Mouse (Mus musculus): ENCODE results near the gene Mrpl37. TPM values are rescaled to one million over a fixed set of nuclear protein-coding genes. Genes with fewer than 3 reads are reported as not detected.

Gene Mrpl37
- total RNA-seq, 1 experiment: 60.1 TPM

DNA sequence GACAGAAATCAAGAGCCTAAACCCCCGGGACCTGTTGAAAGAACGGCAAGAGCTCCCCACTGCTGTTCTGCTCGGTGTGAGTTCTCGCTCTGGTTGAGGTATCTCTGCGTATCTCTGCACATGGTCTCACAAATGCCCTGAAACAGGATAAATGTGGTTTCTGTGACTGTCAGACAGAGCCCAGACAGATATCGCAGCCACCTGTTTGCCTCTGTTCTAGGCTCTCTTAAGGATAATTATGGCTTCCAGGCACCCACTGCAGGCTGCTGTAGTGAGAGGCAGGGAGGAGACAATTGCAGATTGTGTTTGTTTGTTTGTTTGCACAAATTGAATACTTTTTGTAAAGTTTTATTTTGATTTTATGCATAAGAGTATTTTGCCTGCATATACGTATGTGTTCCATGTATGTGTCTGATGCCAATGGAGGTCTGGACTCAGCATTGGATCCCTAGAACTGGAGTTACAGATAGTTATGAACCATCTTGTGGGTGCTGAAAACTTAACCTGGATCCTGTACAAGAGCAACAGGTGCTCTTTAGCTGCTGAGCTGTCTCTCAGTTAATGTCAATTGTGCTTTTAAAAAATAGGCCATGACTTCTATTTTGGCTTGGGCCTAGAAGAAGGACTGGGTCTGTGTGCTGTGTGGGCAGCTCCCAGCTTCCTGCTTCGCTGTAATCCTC is 55.2 kb downstream of the Mrpl37 start:
- no peak overlapping the region for H3K4me3 ChIP-seq (ENCODE audit: insufficient read depth in 1 of 2, low read depth in 1 of 2, low read length in 2 of 2, poor library complexity in 1 of 2, severe bottlenecking in 1 of 2)
- H3K9me3 ChIP-seq (ENCODE audit: control insufficient read depth, insufficient read depth, low read depth, low read length): no peaks in the 10 kb centered on the region
- DNase-seq (ENCODE audit: low read depth, low spot score): no peak
- TF ChIP-seq CHD2 (IDR thresholded peaks at IDR 0.05; ENCODE audit: low read depth, low read length): no peak
- no peak overlapping the region for H3K9ac ChIP-seq (ENCODE audit: insufficient read depth, low read depth, low read length, poor library complexity, severe bottlenecking)
- no peak overlapping the region for H3K27ac ChIP-seq (ENCODE audit: insufficient read depth, low read depth, low read length, poor library complexity, severe bottlenecking)
- in situ Hi-C loops (cut with MboI; ENCODE audit: low sequenced_read_pairs in 2 of 2, unreplicated experiment in 2 of 2): no loop called here
- H3K36me3 ChIP-seq (ENCODE audit: control insufficient read depth, insufficient read depth, low read length, poor library complexity, severe bottlenecking): peaks cover 3% of the 10 kb centered on the region; the same call in 1 of the 2 replicates
- H3K4me1 ChIP-seq (ENCODE audit: control insufficient read depth in 2 of 2, insufficient read depth in 2 of 2, low read length in 2 of 2, poor library complexity in 1 of 2): no peaks in the 10 kb centered on the region

DNA sequence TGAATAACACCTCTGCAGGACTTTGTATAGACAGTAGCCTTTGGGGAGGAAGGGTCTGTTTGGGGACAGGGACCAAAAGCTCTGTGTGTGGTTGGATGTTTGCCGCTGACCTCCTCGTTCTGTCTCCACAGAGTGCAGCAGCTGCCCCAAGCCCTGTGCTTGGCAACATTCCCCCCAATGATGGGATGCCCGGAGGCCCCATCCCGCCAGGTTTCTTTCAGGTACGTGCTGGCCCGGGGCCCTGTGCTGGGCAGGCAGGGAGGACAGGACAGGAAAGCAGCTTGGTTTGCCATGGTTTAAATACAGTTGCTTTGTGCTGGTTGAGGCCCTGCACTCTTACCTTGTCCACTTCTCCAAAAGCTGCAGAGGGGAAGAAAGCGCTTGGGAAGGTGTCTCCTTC is 57.1 kb downstream of the Mrpl37 start:
- Histone ChIP-seq H3K27ac (ENCODE audit: insufficient read depth, low read depth, low read length, poor library complexity, severe bottlenecking) (no peak overlapping the region), H3K4me1 (ENCODE audit: control insufficient read depth in 2 of 2, insufficient read depth in 2 of 2, low read length in 2 of 2, poor library complexity in 1 of 2) (no peaks in the 10 kb centered on the region), H3K9ac (ENCODE audit: insufficient read depth, low read depth, low read length, poor library complexity, severe bottlenecking) (no peak overlapping the region), H3K36me3 (ENCODE audit: control insufficient read depth, insufficient read depth, low read length, poor library complexity, severe bottlenecking) (peaks cover 3% of the 10 kb centered on the region; the same call in 1 of the 2 replicates), H3K9me3 (ENCODE audit: control insufficient read depth, insufficient read depth, low read depth, low read length) (no peaks in the 10 kb centered on the region), H3K4me3 (ENCODE audit: insufficient read depth in 1 of 2, low read depth in 1 of 2, low read length in 2 of 2, poor library complexity in 1 of 2, severe bottlenecking in 1 of 2) (no peak overlapping the region)
- no peak for DNase-seq (ENCODE audit: low read depth, low spot score)
- in situ Hi-C loops (cut with MboI; ENCODE audit: low sequenced_read_pairs in 2 of 2, unreplicated experiment in 2 of 2): no loop called here
- TF ChIP-seq HCFC1 (IDR thresholded peaks at IDR 0.05; ENCODE audit: borderline replicate concordance, insufficient read depth, low read length) (no peak), ZC3H11A (IDR thresholded peaks at IDR 0.05; ENCODE audit: borderline replicate concordance, low read depth, low read length) (no peak), MAFK (IDR thresholded peaks at IDR 0.05; ENCODE audit: insufficient read depth, low read depth, low read length) (no peak), ZNF384 (IDR thresholded peaks at IDR 0.05; ENCODE audit: low read depth, low read length) (no peak), CHD2 (IDR thresholded peaks at IDR 0.05; ENCODE audit: low read depth, low read length) (no peak)

DNA sequence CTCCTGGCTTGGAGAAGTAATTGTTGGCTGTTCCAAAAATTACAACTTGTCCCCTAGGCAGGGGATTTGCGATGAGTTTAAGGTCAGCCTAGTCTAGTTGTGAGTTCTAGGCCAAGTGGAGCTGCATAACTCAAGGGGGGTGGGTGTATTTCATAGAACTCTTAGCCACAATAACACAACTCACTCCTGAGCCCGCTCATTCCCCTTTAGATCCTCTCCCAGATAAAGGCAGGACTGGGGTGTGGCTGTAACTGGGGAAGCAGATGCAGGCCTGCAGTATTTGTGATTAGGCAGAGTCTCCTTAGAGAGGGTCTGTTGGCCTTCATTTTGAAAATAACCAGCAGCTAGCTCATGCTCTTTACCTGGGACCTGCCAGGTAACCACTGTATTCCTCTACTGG is 58.5 kb downstream of the Mrpl37 start:
- no peak overlapping the region for H3K27ac ChIP-seq (ENCODE audit: insufficient read depth, low read depth, low read length, poor library complexity, severe bottlenecking)
- H3K9me3 ChIP-seq (ENCODE audit: control insufficient read depth, insufficient read depth, low read depth, low read length): no peaks in the 10 kb centered on the region
- no peak for DNase-seq (ENCODE audit: low read depth, low spot score)
- in situ Hi-C loops (cut with MboI; ENCODE audit: low sequenced_read_pairs in 2 of 2, unreplicated experiment in 2 of 2): no loop called here
- no peak overlapping the region for H3K4me3 ChIP-seq (ENCODE audit: insufficient read depth in 1 of 2, low read depth in 1 of 2, low read length in 2 of 2, poor library complexity in 1 of 2, severe bottlenecking in 1 of 2)
- H3K4me1 ChIP-seq (ENCODE audit: control insufficient read depth in 2 of 2, insufficient read depth in 2 of 2, low read length in 2 of 2, poor library complexity in 1 of 2): no peaks in the 10 kb centered on the region
- no peak overlapping the region for H3K9ac ChIP-seq (ENCODE audit: insufficient read depth, low read depth, low read length, poor library complexity, severe bottlenecking)
- peaks cover 3% of the 10 kb centered on the region; the same call in 1 of the 2 replicates for H3K36me3 ChIP-seq (ENCODE audit: control insufficient read depth, insufficient read depth, low read length, poor library complexity, severe bottlenecking)
- TF ChIP-seq CHD2 (IDR thresholded peaks at IDR 0.05; ENCODE audit: low read depth, low read length) (no peak), MAFK (IDR thresholded peaks at IDR 0.05; ENCODE audit: insufficient read depth, low read depth, low read length) (no peak), ZNF384 (IDR thresholded peaks at IDR 0.05; ENCODE audit: low read depth, low read length) (no peak), HCFC1 (IDR thresholded peaks at IDR 0.05; ENCODE audit: borderline replicate concordance, insufficient read depth, low read length) (no peak), ZC3H11A (IDR thresholded peaks at IDR 0.05; ENCODE audit: borderline replicate concordance, low read depth, low read length) (no peak)

DNA sequence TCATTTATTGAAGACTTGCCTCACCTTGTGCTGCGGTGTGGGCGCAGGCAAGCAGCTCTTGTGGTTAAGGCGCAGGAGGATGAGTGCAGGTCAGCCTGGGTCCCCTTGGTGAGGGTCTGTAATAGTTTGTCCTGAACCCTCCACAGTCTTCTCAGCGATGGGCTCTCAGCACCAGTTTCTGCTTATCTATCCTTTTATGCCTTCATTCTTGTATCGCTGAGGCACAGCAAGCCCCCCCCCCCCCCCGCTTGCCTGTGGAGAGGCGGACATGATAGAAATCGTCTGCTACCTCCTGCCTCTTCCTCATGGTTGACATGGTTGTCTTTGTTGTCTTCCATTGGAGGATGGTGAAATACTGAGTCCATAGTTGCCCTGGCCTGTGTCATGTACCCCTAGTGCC is 59.3 kb downstream of the Mrpl37 start:
- peaks cover 3% of the 10 kb centered on the region; the same call in 1 of the 2 replicates for H3K36me3 ChIP-seq (ENCODE audit: control insufficient read depth, insufficient read depth, low read length, poor library complexity, severe bottlenecking)

More for the DNA sequence above, 59.3 kb downstream of the Mrpl37 start:
- Histone ChIP-seq H3K4me1 (ENCODE audit: control insufficient read depth in 2 of 2, insufficient read depth in 2 of 2, low read length in 2 of 2, poor library complexity in 1 of 2) (no peaks in the 10 kb centered on the region), H3K27ac (ENCODE audit: insufficient read depth, low read depth, low read length, poor library complexity, severe bottlenecking) (no peak overlapping the region), H3K9me3 (ENCODE audit: control insufficient read depth, insufficient read depth, low read depth, low read length) (no peaks in the 10 kb centered on the region), H3K9ac (ENCODE audit: insufficient read depth, low read depth, low read length, poor library complexity, severe bottlenecking) (no peak overlapping the region), H3K4me3 (ENCODE audit: insufficient read depth in 1 of 2, low read depth in 1 of 2, low read length in 2 of 2, poor library complexity in 1 of 2, severe bottlenecking in 1 of 2) (no peak overlapping the region)
- in situ Hi-C loops (cut with MboI; ENCODE audit: low sequenced_read_pairs in 2 of 2, unreplicated experiment in 2 of 2): no loop called here
- TF ChIP-seq HCFC1 (IDR thresholded peaks at IDR 0.05; ENCODE audit: borderline replicate concordance, insufficient read depth, low read length): no peak
- TF ChIP-seq ZC3H11A (IDR thresholded peaks at IDR 0.05; ENCODE audit: borderline replicate concordance, low read depth, low read length): no peak
- TF ChIP-seq MAFK (IDR thresholded peaks at IDR 0.05; ENCODE audit: insufficient read depth, low read depth, low read length): no peak
- no peak for TF ChIP-seq ZNF384 (IDR thresholded peaks at IDR 0.05; ENCODE audit: low read depth, low read length)
- no peak for TF ChIP-seq CHD2 (IDR thresholded peaks at IDR 0.05; ENCODE audit: low read depth, low read length)
- DNase-seq (ENCODE audit: low read depth, low spot score): no peak
